Mouse (Mus musculus): Measurements from ENCODE around the gene Adap1. TPM values are rescaled to one million over a fixed set of nuclear protein-coding genes. Genes with fewer than 3 reads are reported as not detected.
"Not testable (repeated sequence)": the region's sequence is repeated elsewhere in the genome, so short reads cannot be mapped to it uniquely, and the experiment has no call there.

Gene Adap1
- polyA plus RNA-seq, 1 experiment from 2014 or later = 57.5 TPM

DNA sequence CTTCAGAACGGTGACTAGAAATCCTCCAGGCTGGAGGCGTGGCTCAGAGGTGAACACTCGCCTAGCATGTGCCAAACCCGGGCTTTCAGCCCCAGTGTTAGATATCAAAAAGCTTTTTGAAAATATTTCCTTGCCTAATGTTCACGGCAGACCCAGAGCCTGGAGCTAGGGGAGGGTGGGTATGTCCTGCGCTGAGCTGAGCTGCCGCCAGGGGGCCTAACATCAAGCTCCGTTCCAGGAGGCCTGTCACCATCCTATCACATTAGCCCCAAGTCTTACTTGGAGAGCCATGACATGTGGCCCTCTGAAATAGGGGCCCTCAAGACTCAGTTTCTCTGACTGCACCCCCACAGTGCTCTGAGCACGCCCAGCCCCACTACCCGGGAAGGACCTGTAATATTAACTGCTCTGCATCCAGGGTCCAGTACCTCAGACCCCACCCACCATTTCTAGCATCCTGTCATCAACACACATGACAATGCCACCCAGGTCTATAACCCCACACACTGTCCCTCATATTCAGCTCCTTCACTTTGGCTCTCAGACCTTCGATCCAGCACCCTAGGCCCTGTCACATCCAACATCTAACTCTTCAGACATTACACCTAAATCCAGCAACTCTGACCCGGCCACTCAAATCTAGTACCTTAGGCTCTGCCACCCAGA lies 18.7 kb upstream of the Adap1 start:
- H3K36me3 ChIP-seq (ENCODE audit: control insufficient read depth, insufficient read depth, low read length) = peaks cover 23% of the 10 kb centered on the region
- peak; percentile 70 for ATAC-seq
- peak overlapping the region; percentile 84 for H3K4me2 ChIP-seq (ENCODE audit: low read length)
- H3K9ac ChIP-seq (ENCODE audit: low read depth, low read length) = peak overlapping the region; percentile 79
- no peak overlapping the region for H3K27ac ChIP-seq (ENCODE audit: low read depth, low read length)
- 7% methylated on average over 12 of the region's 12 CpGs for WGBS
- H3K27me3 ChIP-seq (replicated peaks; ENCODE audit: control insufficient read depth, insufficient read depth, low read length) = no peaks in the 10 kb centered on the region; the same call in 1 of the 2 replicates
- peaks cover 10% of the 10 kb centered on the region for H3K4me1 ChIP-seq (ENCODE audit: control insufficient read depth, insufficient read depth, low read depth, low read length)
- H3K4me3 ChIP-seq (ENCODE audit: low read length) = peak overlapping the region; percentile 67
- no peaks in the 10 kb centered on the region for H3K9me3 ChIP-seq (ENCODE audit: control insufficient read depth, low read length)

GRCm38 (mm10) chr5:139338891-139339290 lies 13.5 kb upstream of the Adap1 start:
- Histone ChIP-seq H3K36me3 (ENCODE audit: control insufficient read depth, insufficient read depth, low read length) (peaks cover 48% of the 10 kb centered on the region), H3K9ac (ENCODE audit: low read depth, low read length) (0 out of 2 replicates have a peak overlapping the region, but pooled peaks have one; percentile 6), H3K27ac (ENCODE audit: low read depth, low read length) (no peak overlapping the region), H3K27me3 (replicated peaks; ENCODE audit: control insufficient read depth, insufficient read depth, low read length) (no peaks in the 10 kb centered on the region), H3K4me3 (ENCODE audit: low read length) (no peak overlapping the region), H3K9me3 (ENCODE audit: control insufficient read depth, low read length) (no peaks in the 10 kb centered on the region), H3K4me2 (ENCODE audit: low read length) (no peak overlapping the region), H3K4me1 (ENCODE audit: control insufficient read depth, insufficient read depth, low read depth, low read length) (peaks cover 9% of the 10 kb centered on the region)
- 74% methylated on average over 11 of the region's 11 CpGs for WGBS
- ATAC-seq = no peak

GRCm38 (mm10) chr5:139338403-139338802 lies 13.0 kb upstream of the Adap1 start:
- Histone ChIP-seq H3K9me3 (ENCODE audit: control insufficient read depth, low read length) (no peaks in the 10 kb centered on the region), H3K4me2 (ENCODE audit: low read length) (no peak overlapping the region), H3K27me3 (replicated peaks; ENCODE audit: control insufficient read depth, insufficient read depth, low read length) (no peaks in the 10 kb centered on the region), H3K36me3 (ENCODE audit: control insufficient read depth, insufficient read depth, low read length) (peaks cover 48% of the 10 kb centered on the region), H3K4me1 (ENCODE audit: control insufficient read depth, insufficient read depth, low read depth, low read length) (peaks cover 5% of the 10 kb centered on the region; the same call in 1 of the 2 replicates), H3K27ac (ENCODE audit: low read depth, low read length) (no peak overlapping the region), H3K4me3 (ENCODE audit: low read length) (no peak overlapping the region), H3K9ac (ENCODE audit: low read depth, low read length) (no peak overlapping the region)
- ATAC-seq = no peak
- 92% methylated on average over 3 of the region's 3 CpGs for WGBS

DNA sequence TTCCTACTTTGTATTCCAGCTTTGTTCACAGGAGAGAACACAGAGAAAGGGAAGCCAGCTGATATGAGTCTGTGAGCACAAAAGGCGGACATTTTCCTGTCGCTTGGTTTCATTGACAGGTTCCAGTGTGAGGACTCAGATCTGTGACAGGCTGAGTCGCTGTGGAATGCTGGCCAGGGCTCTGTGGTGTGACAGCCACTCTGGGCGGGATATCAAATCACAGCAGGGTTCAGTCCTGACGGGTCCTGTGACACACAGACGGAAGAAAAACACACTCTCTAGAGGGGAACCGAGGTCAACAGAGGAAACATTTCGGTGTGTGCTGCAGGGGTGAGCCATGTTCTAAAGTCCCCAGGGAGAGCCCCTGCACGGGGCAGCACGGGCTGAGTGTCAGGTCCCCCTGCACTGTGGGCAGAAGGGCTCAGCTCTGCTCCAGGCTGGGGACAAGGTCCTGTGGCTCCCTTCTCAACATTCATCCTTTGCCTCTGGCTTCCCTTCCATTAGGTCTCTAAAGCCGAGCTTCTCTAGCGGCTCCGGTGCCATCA lies 12.5 kb upstream of the Adap1 start:
- H3K4me3 ChIP-seq (ENCODE audit: low read length) = no peak overlapping the region
- no peaks in the 10 kb centered on the region for H3K4me1 ChIP-seq (ENCODE audit: control insufficient read depth, insufficient read depth, low read depth, low read length)
- no peak for ATAC-seq
- H3K36me3 ChIP-seq (ENCODE audit: control insufficient read depth, insufficient read depth, low read length) = peaks cover 48% of the 10 kb centered on the region
- no peaks in the 10 kb centered on the region for H3K9me3 ChIP-seq (ENCODE audit: control insufficient read depth, low read length)
- H3K27me3 ChIP-seq (replicated peaks; ENCODE audit: control insufficient read depth, insufficient read depth, low read length) = no peaks in the 10 kb centered on the region
- no peak overlapping the region for H3K9ac ChIP-seq (ENCODE audit: low read depth, low read length)
- no peak overlapping the region for H3K4me2 ChIP-seq (ENCODE audit: low read length)
- WGBS = 77% methylated on average over 13 of the region's 13 CpGs
- no peak overlapping the region for H3K27ac ChIP-seq (ENCODE audit: low read depth, low read length)

- Histone ChIP-seq H3K4me2 (ENCODE audit: low read length) (no peak overlapping the region), H3K9ac (ENCODE audit: low read depth, low read length) (no peak overlapping the region), H3K36me3 (ENCODE audit: control insufficient read depth, insufficient read depth, low read length) (peaks cover 38% of the 10 kb centered on the region), H3K4me1 (ENCODE audit: control insufficient read depth, insufficient read depth, low read depth, low read length) (0 out of 2 replicates have a peak, but pooled peaks cover 2% of the 10 kb centered on the region), H3K9me3 (ENCODE audit: control insufficient read depth, low read length) (no peaks in the 10 kb centered on the region), H3K27ac (ENCODE audit: low read depth, low read length) (no peak overlapping the region), H3K27me3 (replicated peaks; ENCODE audit: control insufficient read depth, insufficient read depth, low read length) (no peaks in the 10 kb centered on the region), H3K4me3 (ENCODE audit: low read length) (no peak overlapping the region)
- peak; percentile 28; the same call in 1 of the 2 replicates for ATAC-seq
- 94% methylated on average over 4 of the region's 4 CpGs for WGBS
Observed at GRCm38 (mm10) chr5:139335634-139336033, 10.2 kb upstream of the Adap1 start.

GRCm38 (mm10) chr5:139334394-139334793 lies 9.0 kb upstream of the Adap1 start:
- not testable (repeated sequence) for H3K4me3 ChIP-seq (ENCODE audit: low read length); H3K4me2 ChIP-seq (ENCODE audit: low read length); H3K9ac ChIP-seq (ENCODE audit: low read depth, low read length); H3K4me1 ChIP-seq (ENCODE audit: control insufficient read depth, insufficient read depth, low read depth, low read length); H3K27me3 ChIP-seq (replicated peaks; ENCODE audit: control insufficient read depth, insufficient read depth, low read length); H3K27ac ChIP-seq (ENCODE audit: low read depth, low read length); H3K9me3 ChIP-seq (ENCODE audit: control insufficient read depth, low read length); ATAC-seq
- peaks cover 28% of the 10 kb centered on the region for H3K36me3 ChIP-seq (ENCODE audit: control insufficient read depth, insufficient read depth, low read length)
- 82% methylated on average over 10 of the region's 10 CpGs for WGBS

GRCm38 (mm10) chr5:139333301-139334013 lies 8.0 kb upstream of the Adap1 start:
- no peaks in the 10 kb centered on the region for H3K9me3 ChIP-seq (ENCODE audit: control insufficient read depth, low read length)
- H3K4me3 ChIP-seq (ENCODE audit: low read length) = no peak overlapping the region
- no peak overlapping the region for H3K27ac ChIP-seq (ENCODE audit: low read depth, low read length)
- 78% methylated on average over 16 of the region's 16 CpGs for WGBS
- peaks cover 25% of the 10 kb centered on the region for H3K36me3 ChIP-seq (ENCODE audit: control insufficient read depth, insufficient read depth, low read length)
- 0 out of 2 replicates have a peak, but pooled peaks cover 2% of the 10 kb centered on the region for H3K4me1 ChIP-seq (ENCODE audit: control insufficient read depth, insufficient read depth, low read depth, low read length)
- H3K9ac ChIP-seq (ENCODE audit: low read depth, low read length) = no peak overlapping the region; the same call in 1 of the 2 replicates
- no peaks in the 10 kb centered on the region for H3K27me3 ChIP-seq (replicated peaks; ENCODE audit: control insufficient read depth, insufficient read depth, low read length)
- no peak overlapping the region for H3K4me2 ChIP-seq (ENCODE audit: low read length)
- no peak for ATAC-seq

GRCm38 (mm10) chr5:139332590-139333272 lies 7.3 kb upstream of the Adap1 start:
- no peak overlapping the region for H3K27ac ChIP-seq (ENCODE audit: low read depth, low read length)
- no peaks in the 10 kb centered on the region for H3K27me3 ChIP-seq (replicated peaks; ENCODE audit: control insufficient read depth, insufficient read depth, low read length)
- H3K4me2 ChIP-seq (ENCODE audit: low read length) = no peak overlapping the region
- no peaks in the 10 kb centered on the region for H3K9me3 ChIP-seq (ENCODE audit: control insufficient read depth, low read length)
- 0 out of 2 replicates have a peak, but pooled peaks cover 2% of the 10 kb centered on the region for H3K4me1 ChIP-seq (ENCODE audit: control insufficient read depth, insufficient read depth, low read depth, low read length)
- no peak for ATAC-seq
- no peak overlapping the region for H3K4me3 ChIP-seq (ENCODE audit: low read length)
- H3K36me3 ChIP-seq (ENCODE audit: control insufficient read depth, insufficient read depth, low read length) = peaks cover 22% of the 10 kb centered on the region
- WGBS = 90% methylated on average over 8 of the region's 8 CpGs
- H3K9ac ChIP-seq (ENCODE audit: low read depth, low read length) = no peak overlapping the region
